Mouse (Mus musculus): Measurements from ENCODE around the gene Ptgs1. TPM values are rescaled to one million over a fixed set of nuclear protein-coding genes. Genes with fewer than 3 reads are reported as not detected.

Ptgs1 gene
- polyA plus RNA-seq, 1 experiment, result 122 TPM

- H3K4me2 ChIP-seq (ENCODE audit: low read depth), result no peak overlapping the region
- H3K36me3 ChIP-seq (ENCODE audit: control insufficient read depth, insufficient read depth), result peaks cover 49% of the 10 kb centered on the region
- no peak overlapping the region for H3K4me3 ChIP-seq
- H3K79me2 ChIP-seq (ENCODE audit: control insufficient read depth, insufficient read depth), result peaks cover 39% of the 10 kb centered on the region
- no peaks in the 10 kb centered on the region for H3K27me3 ChIP-seq (ENCODE audit: control insufficient read depth, insufficient read depth, insufficient read length)
- no peak for TF ChIP-seq SRF (IDR thresholded peaks at IDR 0.05; ENCODE audit: control insufficient read depth, insufficient read length, low read depth)
- no peak for TF ChIP-seq TCF3 (IDR thresholded peaks at IDR 0.05; ENCODE audit: insufficient read length, low read depth)
- TF ChIP-seq REST (IDR thresholded peaks at IDR 0.05; ENCODE audit: insufficient read depth, insufficient read length), result no peak
- no peak for TF ChIP-seq CEBPB (IDR thresholded peaks at IDR 0.05; ENCODE audit: insufficient read depth, poor library complexity, severe bottlenecking)
- TF ChIP-seq POLR2AphosphoS2 (IDR thresholded peaks at IDR 0.05; ENCODE audit: insufficient read length, low read depth), result no peak
- TF ChIP-seq E2F4 (IDR thresholded peaks at IDR 0.05; ENCODE audit: insufficient read depth), result no peak
- TF ChIP-seq MAX (IDR thresholded peaks at IDR 0.05; ENCODE audit: low read depth), result no peak
- no peak for TF ChIP-seq TCF12 (IDR thresholded peaks at IDR 0.05; ENCODE audit: insufficient read depth, poor library complexity, severe bottlenecking)
- TF ChIP-seq USF1 (IDR thresholded peaks at IDR 0.05; ENCODE audit: low read depth), result no peak
- no peak overlapping the region for H3ac ChIP-seq (ENCODE audit: control insufficient read depth, insufficient read length)
Observed at GRCm38 (mm10) chr2:36237557-36237956, 7.3 kb downstream of the Ptgs1 start.

- Histone ChIP-seq H3K79me2 (ENCODE audit: control insufficient read depth, insufficient read depth) (peaks cover 32% of the 10 kb centered on the region), H3K4me2 (ENCODE audit: low read depth) (no peak overlapping the region), H3K27me3 (ENCODE audit: control insufficient read depth, insufficient read depth, insufficient read length) (no peaks in the 10 kb centered on the region), H3K36me3 (ENCODE audit: control insufficient read depth, insufficient read depth) (peaks cover 49% of the 10 kb centered on the region), H3K4me3 (no peak overlapping the region), H3ac (ENCODE audit: control insufficient read depth, insufficient read length) (no peak overlapping the region)
- TF ChIP-seq E2F4 (IDR thresholded peaks at IDR 0.05; ENCODE audit: insufficient read depth) (no peak), MYOG (IDR thresholded peaks at IDR 0.05; ENCODE audit: control insufficient read depth in 1 of 3, insufficient read depth in 1 of 3, insufficient read length in 2 of 3, low read depth in 2 of 3) (no peak), REST (IDR thresholded peaks at IDR 0.05; ENCODE audit: insufficient read depth, insufficient read length) (no peak), CEBPB (IDR thresholded peaks at IDR 0.05; ENCODE audit: insufficient read depth, poor library complexity, severe bottlenecking) (no peak), SRF (IDR thresholded peaks at IDR 0.05; ENCODE audit: control insufficient read depth, insufficient read length, low read depth) (no peak), TCF12 (IDR thresholded peaks at IDR 0.05; ENCODE audit: insufficient read depth, poor library complexity, severe bottlenecking) (no peak), POLR2AphosphoS2 (IDR thresholded peaks at IDR 0.05; ENCODE audit: insufficient read length, low read depth) (no peak), POLR2A (IDR thresholded peaks at IDR 0.05; ENCODE audit: insufficient read length, low read depth) (no peak), USF1 (IDR thresholded peaks at IDR 0.05; ENCODE audit: low read depth) (no peak)
Observed at GRCm38 (mm10) chr2:36238467-36238866, 8.2 kb downstream of the Ptgs1 start.

GRCm38 (mm10) chr2:36238951-36239350 lies 8.7 kb downstream of the Ptgs1 start:
- H3K79me2 ChIP-seq (ENCODE audit: control insufficient read depth, insufficient read depth), result peaks cover 27% of the 10 kb centered on the region
- H3K36me3 ChIP-seq (ENCODE audit: control insufficient read depth, insufficient read depth), result peaks cover 49% of the 10 kb centered on the region

GRCm38 (mm10) chr2:36242514-36242913 lies 12.3 kb downstream of the Ptgs1 start:
- Histone ChIP-seq H3ac (ENCODE audit: control insufficient read depth, insufficient read length) (no peak overlapping the region), H3K27me3 (ENCODE audit: control insufficient read depth, insufficient read depth, insufficient read length) (no peaks in the 10 kb centered on the region), H3K4me3 (no peak overlapping the region), H3K79me2 (ENCODE audit: control insufficient read depth, insufficient read depth) (no peaks in the 10 kb centered on the region), H3K4me2 (ENCODE audit: low read depth) (peak overlapping the region; percentile 69), H3K36me3 (ENCODE audit: control insufficient read depth, insufficient read depth) (peaks cover 67% of the 10 kb centered on the region)
- TF ChIP-seq TCF3 (IDR thresholded peaks at IDR 0.05; ENCODE audit: insufficient read length, low read depth) (no peak), TCF12 (IDR thresholded peaks at IDR 0.05; ENCODE audit: insufficient read depth, poor library complexity, severe bottlenecking) (no peak), POLR2AphosphoS2 (IDR thresholded peaks at IDR 0.05; ENCODE audit: insufficient read length, low read depth) (peak; percentile 45), USF1 (IDR thresholded peaks at IDR 0.05; ENCODE audit: low read depth) (no peak), MYOG (IDR thresholded peaks at IDR 0.05; ENCODE audit: control insufficient read depth in 1 of 3, insufficient read depth in 1 of 3, insufficient read length in 2 of 3, low read depth in 2 of 3) (no peak), CEBPB (IDR thresholded peaks at IDR 0.05; ENCODE audit: insufficient read depth, poor library complexity, severe bottlenecking) (no peak), MYOD1 (IDR thresholded peaks at IDR 0.05; ENCODE audit: control insufficient read depth in 1 of 3, insufficient read length in 2 of 3, low read depth in 2 of 3) (no peak), SRF (IDR thresholded peaks at IDR 0.05; ENCODE audit: control insufficient read depth, insufficient read length, low read depth) (no peak)

More at GRCm38 (mm10) chr2:36238951-36239350, 8.7 kb downstream of the Ptgs1 start:
- H3K4me2 ChIP-seq (ENCODE audit: low read depth), result no peak overlapping the region
- no peak overlapping the region for H3ac ChIP-seq (ENCODE audit: control insufficient read depth, insufficient read length)
- no peak for TF ChIP-seq MYOD1 (IDR thresholded peaks at IDR 0.05; ENCODE audit: control insufficient read depth in 1 of 3, insufficient read length in 2 of 3, low read depth in 2 of 3)
- TF ChIP-seq POLR2A (IDR thresholded peaks at IDR 0.05; ENCODE audit: insufficient read length, low read depth), result no peak
- TF ChIP-seq MYOG (IDR thresholded peaks at IDR 0.05; ENCODE audit: control insufficient read depth in 1 of 3, insufficient read depth in 1 of 3, insufficient read length in 2 of 3, low read depth in 2 of 3), result no peak
- no peak for TF ChIP-seq CEBPB (IDR thresholded peaks at IDR 0.05; ENCODE audit: insufficient read depth, poor library complexity, severe bottlenecking)
- TF ChIP-seq POLR2AphosphoS2 (IDR thresholded peaks at IDR 0.05; ENCODE audit: insufficient read length, low read depth), result no peak
- TF ChIP-seq TCF3 (IDR thresholded peaks at IDR 0.05; ENCODE audit: insufficient read length, low read depth), result no peak
- TF ChIP-seq MAX (IDR thresholded peaks at IDR 0.05; ENCODE audit: low read depth), result no peak
- no peak for TF ChIP-seq E2F4 (IDR thresholded peaks at IDR 0.05; ENCODE audit: insufficient read depth)
- no peak for TF ChIP-seq SRF (IDR thresholded peaks at IDR 0.05; ENCODE audit: control insufficient read depth, insufficient read length, low read depth)
- H3K27me3 ChIP-seq (ENCODE audit: control insufficient read depth, insufficient read depth, insufficient read length), result no peaks in the 10 kb centered on the region
- H3K4me3 ChIP-seq, result no peak overlapping the region

GRCm38 (mm10) chr2:36243296-36243891 lies 13.2 kb downstream of the Ptgs1 start:
- TF ChIP-seq USF1 (IDR thresholded peaks at IDR 0.05; ENCODE audit: low read depth) (no peak), TCF3 (IDR thresholded peaks at IDR 0.05; ENCODE audit: insufficient read length, low read depth) (no peak), E2F4 (IDR thresholded peaks at IDR 0.05; ENCODE audit: insufficient read depth) (no peak), MYOD1 (IDR thresholded peaks at IDR 0.05; ENCODE audit: control insufficient read depth in 1 of 3, insufficient read length in 2 of 3, low read depth in 2 of 3) (no peak), REST (IDR thresholded peaks at IDR 0.05; ENCODE audit: insufficient read depth, insufficient read length) (no peak), TCF12 (IDR thresholded peaks at IDR 0.05; ENCODE audit: insufficient read depth, poor library complexity, severe bottlenecking) (no peak), POLR2AphosphoS2 (IDR thresholded peaks at IDR 0.05; ENCODE audit: insufficient read length, low read depth) (no peak), SRF (IDR thresholded peaks at IDR 0.05; ENCODE audit: control insufficient read depth, insufficient read length, low read depth) (no peak)
- Histone ChIP-seq H3K79me2 (ENCODE audit: control insufficient read depth, insufficient read depth) (no peaks in the 10 kb centered on the region), H3K4me3 (no peak overlapping the region), H3ac (ENCODE audit: control insufficient read depth, insufficient read length) (no peak overlapping the region), H3K4me2 (ENCODE audit: low read depth) (peak overlapping the region; percentile 69), H3K36me3 (ENCODE audit: control insufficient read depth, insufficient read depth) (peaks cover 62% of the 10 kb centered on the region), H3K27me3 (ENCODE audit: control insufficient read depth, insufficient read depth, insufficient read length) (no peaks in the 10 kb centered on the region)
